Mouse (Mus musculus) liver, postnatal 0 days (tissue): ENCODE results near the gene Ppip5k2.

ENCODE experiments used
- CTCF ChIP-seq: sonication (generic); IDR thresholded peaks from 2 replicates; pipeline ENCODE4 v1.5.1; 2016; ENCODE audit warnings: antibody characterized with exemption, low read depth
- EP300 ChIP-seq: IDR thresholded peaks from 2 replicates; pipeline ENCODE4 v1.6.1; 2016; ENCODE audit warnings: antibody characterized with exemption, low read depth, mild to moderate bottlenecking

GRCm38 (mm10) chr1:97662324-97662723 is 107.9 kb downstream of the Ppip5k2 start:
- TF ChIP-seq EP300 (no peak), CTCF (no peak)
